Mouse (Mus musculus) induced T-regulatory cell, adult 2 months (primary cell): Measurements from ENCODE around the gene Mapk13.
A peak's percentile ranks its signal among the peaks of the same experiment; 100 is the strongest.
"Not testable (repeated sequence)": the region's sequence is repeated elsewhere in the genome, so short reads cannot be mapped to it uniquely, and the experiment has no call there.

Experiments used
- DNase-seq: peaks from one replicate; pipeline ENCODE4 v3.0.0-alpha.2; 2012; ENCODE audit warnings: low read depth

Mapk13 gene

DNA sequence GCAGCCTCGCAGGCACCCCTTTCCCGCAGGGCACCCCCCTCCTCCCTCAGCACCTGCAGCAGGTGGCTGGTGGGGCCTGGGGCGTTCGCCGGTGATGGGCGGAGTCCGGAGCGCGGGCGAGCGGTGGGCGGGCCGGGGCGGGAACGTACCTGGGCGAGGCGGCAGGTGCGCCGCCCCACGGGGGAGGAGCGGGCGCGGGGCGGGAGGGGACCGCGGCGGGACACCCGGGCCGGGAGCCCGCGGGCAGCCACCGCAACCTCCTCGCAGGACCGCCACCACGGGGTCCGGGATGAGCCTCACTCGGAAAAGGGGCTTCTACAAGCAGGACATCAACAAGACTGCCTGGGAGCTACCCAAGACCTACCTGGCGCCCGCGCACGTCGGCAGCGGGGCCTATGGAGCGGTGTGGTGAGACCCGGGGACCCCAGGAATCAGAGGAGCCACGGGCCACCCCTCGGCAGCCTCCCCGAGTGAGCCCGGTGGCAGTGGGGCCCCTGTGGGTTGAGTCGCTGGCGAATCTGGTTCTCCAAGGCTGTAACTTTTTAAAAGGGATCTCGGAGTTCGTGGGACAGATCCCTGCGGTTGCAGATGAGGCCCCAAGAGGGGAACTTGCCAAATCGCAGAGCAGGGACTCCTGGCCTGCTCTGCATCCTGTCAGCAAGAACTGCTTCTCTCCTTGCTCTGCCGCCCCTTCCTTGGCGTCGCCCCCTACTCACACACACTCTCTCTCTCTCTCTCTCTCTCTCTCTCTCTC, at the start of gene Mapk13:
Gene Mapk13, plus strand, starts transcription at position 177 of the 754 bp plus-strand sequence.
- DNase-seq = peak; percentile 36

DNA sequence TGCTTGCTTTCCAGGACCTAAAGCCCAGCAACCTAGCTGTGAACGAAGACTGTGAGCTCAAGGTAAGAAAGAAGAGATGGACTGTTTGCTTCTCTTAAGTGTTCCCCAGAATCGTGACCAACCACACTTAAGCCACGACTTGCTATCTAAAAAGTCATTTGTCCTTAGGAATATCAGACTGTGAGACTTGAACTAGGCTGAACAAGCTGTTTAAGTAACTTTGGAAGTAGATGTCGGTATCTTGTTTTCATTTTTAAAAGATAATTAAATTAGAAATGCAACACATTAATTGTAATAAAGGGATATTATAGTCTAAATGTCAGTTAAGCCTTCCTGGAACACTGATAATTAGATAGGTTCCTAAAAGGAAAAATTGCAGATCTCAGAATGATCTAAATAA, 43.3 kb upstream of the Mapk13 start, which contains the start of gene AC170998.1:
Gene AC170998.1, plus strand, starts transcription at position 301 of the 400 bp plus-strand sequence.
- DNase-seq = no peak

DNA sequence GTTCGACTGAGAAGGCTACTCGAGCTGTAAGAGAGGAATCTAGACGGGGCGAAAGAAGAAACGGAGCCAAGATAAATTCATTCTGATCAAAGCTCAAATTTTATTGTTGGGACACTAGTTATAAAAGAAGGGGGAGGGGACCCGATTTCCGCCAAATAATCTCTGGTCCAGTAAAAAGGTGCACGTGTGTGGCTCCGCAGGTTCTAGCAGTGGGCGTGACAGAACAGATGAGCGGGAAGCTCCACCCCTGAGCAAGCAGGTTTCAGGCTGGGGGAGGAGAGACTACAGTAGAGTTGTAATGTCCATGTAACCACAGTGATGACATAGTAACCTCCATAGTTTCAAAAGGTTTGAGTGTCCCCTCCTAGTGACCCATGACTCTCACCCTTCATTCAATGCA, 41.6 kb upstream of the Mapk13 start:
- DNase-seq = not testable (repeated sequence)

DNA sequence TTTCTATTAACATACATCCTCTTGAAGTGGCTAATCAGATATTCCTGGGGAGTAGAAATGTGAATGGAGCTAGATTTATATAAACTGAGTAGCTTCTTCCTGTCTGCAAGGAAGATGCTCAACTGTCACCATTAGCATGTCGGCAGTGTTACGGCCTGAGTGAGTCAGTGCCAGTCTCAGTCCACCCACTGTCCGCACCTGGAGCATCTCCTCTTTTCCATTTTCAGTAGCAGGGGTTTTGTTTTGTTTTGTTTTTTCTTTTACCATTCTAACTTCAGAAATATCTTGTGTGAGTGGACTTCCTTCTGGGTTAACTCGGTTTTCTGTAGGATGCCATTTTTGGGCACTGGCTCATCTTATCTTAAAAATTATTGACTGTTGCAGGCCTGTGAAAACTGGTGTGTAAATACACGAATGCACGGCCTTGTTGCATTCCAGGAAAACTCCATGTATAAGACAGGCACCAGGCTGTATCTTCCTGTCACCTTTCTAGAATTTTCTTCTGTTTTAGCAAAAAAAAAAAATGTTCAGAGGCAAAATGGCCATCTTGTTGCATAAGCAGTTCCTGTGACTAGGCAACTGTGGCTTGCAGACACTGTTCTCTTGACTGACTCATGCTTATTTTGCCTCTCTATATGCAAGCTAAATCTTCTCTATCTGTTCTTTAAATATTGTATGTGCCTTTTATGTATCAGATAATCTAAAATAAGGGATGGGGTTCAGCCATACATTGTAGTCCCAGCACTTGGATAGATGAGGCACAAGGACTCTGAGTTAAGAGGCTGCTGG, 33.6 kb upstream of the Mapk13 start:
- no peak for DNase-seq

DNA sequence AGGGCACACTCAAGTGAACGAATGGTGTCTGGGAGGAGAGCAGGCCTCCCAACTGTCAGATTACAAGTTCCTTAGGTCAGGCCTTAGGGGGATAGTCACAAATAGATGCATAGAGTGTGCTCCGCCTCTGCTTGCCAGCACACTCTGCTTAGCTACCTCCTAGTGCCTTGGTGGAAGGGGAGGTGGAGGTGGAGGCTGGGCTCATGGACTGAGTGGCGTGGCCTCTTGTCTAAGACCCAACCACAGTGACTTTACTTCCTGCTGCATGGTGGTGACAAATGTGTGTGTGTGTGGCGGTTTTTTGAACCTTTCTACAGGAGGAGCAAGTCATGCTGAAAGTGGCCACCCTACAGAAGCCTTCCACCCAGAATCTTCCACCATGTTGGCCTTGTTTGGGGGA, 32.6 kb upstream of the Mapk13 start:
- DNase-seq = peak; percentile 49

DNA sequence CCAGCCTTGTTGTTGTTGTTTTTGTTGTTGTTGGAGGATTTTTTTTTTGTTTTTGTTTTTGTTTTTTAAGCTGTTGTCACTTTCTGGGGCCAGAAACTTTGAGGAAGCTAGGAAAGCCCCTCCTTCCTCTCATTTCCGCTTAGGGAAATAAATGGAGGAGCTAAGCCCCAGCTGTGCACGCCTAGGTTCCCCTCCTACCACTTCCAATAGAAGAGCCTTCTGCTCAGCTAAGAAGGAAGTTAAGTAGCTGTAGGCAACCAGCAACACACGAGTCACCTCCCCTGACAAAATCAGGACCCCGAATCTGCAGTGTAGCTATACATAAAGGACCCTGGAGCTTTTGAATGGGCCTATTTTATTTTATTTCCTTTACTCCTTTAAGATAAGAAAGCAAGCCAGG, 31.1 kb upstream of the Mapk13 start:
- no peak for DNase-seq

DNA sequence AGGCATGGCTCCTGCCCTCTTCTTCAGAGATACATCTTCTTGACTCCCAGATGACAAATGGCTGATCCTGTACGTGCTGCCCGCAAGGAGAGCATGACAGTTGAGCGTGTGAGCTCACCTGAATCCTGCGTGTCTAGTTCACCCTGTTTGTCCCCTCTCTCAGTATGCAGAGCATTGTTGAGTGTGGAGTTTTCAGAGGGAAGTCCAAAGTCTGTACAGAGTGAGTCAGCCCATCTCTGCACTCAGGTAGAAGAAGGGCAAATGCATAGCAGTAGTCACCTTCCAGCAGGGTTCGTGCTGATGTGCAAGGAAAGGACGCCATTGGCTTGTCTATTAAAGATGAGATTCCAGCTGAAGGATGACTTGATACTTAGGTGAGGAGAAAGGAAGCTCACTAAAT, 29.9 kb upstream of the Mapk13 start:
- DNase-seq = no peak

DNA sequence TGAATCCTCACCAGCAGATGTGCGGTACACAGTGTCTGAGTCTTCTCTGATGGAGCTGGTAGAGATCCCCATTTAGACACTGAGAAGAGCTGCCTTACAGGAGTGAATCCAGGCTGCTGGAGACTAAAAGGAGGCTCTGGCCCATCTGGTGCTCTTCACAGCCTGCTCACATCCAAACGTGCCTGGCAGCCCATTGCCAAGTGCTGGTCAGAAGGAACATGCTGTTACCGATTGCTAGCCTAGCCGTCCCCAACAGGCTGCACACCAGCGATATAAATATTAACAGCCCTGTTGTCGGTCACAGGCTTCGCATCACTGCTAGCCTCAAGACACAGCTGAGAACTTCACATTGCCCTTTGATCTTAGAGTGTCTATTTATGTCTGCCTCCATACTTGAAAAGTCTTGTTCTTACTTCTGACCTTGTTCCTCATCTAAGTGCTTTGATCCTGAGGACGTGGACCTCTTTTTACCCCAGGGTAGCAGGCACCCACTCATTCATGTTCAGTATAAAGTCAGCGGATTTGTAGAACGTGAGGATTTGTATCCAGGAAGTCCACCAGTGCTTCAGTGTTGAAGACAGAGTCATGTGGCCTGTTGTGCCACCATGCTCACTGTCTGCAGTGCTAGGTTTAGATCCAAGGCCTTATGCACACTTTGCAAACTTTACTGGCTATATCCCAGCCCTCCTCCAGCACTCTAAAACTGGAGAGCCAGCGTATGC, 25.8 kb upstream of the Mapk13 start:
- no peak for DNase-seq

DNA sequence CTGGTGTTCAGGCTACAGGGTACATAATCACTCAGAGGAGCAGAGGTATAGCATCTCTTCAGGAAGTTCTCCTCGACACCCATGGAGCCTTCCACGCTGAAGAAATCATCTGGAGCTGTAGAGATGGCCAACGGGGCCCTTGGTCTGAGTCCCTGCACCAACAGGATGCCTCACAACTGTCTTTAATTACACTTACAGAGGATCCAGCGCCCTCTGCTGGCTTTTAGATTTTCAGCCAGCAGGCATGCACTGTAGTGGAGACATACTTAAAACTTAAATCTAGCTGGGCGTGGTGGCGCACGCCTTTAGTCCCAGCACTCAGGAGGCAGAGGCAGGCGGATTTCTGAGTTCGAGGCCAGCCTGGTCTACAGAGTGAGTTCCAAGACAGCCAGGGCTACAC, 25.2 kb upstream of the Mapk13 start:
- DNase-seq = peak; percentile 58

DNA sequence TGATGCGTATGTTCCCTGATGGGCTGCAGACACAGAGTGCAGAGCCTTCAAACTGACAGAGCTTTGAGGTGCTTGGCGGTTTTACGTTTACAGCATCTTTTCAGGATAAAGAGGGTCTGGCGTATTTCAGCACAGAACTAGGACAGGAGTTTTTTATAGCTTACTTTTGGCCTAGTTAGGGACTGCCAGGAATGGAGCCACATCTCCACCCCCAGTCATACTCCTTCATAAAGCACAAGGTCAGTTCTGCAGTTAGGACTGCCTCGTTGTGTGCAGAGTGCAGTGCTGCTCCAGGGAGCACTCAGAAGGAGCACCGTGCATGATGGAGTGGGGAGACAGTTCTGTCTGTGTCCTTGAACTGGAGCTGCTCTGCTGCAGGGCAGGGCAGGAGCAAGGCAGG, 23.3 kb upstream of the Mapk13 start:
- no peak for DNase-seq

DNA sequence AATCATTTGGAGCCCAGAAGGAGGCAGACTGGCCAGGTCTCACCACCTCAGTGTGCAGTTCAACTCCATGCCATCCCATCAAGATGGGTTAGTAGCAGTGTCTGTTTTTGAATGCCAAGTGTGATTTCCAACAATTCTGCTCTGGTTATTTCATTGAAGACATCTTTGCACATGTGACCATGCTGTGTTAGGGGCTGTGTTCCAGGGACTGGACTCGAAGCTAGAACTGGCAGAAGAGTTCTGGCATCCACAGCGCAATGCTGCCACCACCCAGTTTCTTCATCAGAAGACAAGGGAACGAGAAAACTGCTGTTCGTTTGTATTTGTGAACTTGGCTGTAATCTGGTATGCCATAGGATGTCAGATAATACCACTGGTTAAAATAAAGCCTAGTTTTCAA, 21.1 kb upstream of the Mapk13 start:
- DNase-seq = no peak

DNA sequence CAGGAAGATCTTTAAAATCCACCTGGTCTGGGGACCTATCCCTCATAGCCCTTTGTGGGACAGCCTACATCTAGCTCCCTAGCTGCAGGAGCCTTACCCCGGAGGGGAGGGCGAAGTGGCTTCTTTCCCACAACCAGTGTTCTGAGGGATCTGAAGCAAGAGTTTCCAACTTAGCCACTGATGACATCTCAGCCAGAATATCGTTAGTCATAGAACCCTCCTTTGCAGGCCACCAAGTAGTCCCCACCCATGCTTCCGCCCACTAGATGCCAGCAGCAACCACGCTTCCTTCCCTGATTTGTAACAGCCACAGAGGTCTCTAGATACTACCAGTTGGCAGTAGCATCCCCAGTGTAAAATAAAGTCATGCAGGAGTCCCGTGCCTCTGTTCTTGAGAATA, 18.5 kb upstream of the Mapk13 start:
- DNase-seq = peak; percentile 44

DNA sequence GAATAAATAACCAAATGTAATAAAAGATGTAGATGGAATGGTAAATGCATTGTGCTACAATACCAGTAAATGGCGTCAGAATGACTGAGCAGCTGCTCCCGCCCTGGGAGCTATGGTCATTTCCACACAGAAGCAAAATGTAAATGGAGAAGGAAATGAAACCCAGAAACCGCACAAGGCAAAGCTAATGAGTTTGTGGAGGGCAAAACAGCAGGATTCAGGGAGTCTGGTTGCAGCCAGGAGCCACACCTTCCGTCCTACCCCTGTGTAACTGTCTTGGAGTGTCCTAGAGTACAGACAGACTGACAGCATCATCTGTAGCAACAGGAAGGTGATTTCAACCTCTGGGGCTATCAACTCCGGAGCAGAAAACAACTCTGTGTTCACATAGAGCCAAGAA, 12.7 kb upstream of the Mapk13 start:
- DNase-seq = no peak

DNA sequence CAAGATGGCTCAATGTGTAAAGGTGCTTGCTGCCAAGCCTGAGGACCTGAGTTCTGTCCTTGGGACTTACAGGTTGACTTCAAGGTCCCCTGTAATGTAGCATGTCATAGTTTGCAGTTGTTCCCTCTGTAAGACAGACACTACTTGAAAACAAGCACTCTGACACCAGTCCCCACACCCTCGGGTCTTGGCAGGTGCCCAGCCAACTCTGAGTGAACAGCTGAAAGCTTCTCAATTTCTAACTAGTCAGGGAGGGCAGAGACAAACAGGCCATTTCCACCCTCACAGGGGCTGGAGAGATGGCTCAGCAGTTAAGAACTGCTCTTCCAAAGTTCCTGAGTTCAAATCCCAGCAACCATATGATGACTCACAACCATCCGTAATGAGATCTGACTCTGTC, 11.6 kb upstream of the Mapk13 start:
- DNase-seq = no peak

DNA sequence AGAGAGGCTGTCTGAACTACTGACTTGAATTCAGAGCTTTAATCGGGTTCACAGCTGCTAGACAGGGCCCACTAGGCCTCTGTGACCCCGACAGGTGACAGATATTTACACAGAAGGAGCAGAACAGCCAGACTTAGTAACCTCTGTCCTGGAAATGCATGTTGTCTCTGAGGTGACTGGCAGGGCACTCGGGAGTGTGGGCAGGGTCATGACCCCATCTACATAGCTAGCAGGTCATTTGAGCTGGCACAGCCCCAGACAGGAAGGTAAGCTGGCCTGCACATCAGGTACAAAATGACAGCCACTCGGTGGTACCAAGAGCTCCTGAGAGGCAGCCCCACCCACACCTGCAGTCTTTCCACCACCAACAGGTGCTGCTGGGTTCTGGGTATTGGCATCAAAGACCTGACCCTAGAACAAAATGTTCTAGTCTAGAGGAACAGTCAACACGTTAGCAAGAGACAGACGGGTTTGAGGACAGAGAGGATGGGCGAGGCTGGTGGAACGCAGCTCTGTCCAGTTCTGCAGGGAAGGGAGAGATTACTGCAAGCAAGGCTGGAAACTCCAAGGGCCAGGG, 8.3 kb upstream of the Mapk13 start:
- no peak for DNase-seq

DNA sequence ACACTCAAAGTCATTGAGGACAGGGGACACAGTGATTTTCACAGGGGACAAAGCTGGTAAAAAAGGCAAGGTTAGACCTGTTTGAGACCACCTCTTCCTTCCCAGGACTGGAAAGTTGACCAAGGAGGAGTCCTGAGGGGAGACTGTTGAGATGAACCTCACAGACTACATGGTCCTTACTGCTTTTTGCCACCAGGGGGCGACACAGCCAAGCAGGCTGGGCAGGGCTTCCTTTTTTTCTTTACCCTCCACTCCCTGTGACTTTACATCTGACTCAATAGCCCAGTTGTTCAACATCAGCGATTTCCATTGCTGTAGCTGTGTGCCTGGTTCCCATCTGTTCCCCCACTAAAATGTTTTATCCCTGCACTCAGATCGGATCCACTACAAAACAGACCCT, 7.2 kb upstream of the Mapk13 start:
- peak; percentile 78 for DNase-seq

DNA sequence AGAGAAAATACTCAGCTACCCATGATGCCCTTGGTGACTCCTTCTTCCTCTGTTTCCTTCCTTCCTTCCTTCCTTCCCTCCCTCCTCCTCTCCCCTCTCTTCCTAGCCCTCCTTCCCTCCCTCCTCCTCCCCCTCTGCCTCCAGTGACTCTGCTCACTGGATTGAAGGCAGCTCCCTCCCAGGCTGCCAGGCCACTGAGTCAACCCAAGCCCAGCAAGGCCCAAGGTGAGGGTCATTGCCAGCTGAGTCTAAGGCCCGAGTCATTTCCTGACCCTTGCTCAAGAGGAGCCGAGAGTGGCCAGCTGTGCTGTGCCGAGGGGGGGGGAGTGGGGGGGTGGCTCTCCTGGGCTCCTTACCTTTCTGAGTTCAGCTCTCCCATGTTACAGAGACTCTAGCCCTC, 2.9 kb upstream of the Mapk13 start:
- DNase-seq = no peak

DNA sequence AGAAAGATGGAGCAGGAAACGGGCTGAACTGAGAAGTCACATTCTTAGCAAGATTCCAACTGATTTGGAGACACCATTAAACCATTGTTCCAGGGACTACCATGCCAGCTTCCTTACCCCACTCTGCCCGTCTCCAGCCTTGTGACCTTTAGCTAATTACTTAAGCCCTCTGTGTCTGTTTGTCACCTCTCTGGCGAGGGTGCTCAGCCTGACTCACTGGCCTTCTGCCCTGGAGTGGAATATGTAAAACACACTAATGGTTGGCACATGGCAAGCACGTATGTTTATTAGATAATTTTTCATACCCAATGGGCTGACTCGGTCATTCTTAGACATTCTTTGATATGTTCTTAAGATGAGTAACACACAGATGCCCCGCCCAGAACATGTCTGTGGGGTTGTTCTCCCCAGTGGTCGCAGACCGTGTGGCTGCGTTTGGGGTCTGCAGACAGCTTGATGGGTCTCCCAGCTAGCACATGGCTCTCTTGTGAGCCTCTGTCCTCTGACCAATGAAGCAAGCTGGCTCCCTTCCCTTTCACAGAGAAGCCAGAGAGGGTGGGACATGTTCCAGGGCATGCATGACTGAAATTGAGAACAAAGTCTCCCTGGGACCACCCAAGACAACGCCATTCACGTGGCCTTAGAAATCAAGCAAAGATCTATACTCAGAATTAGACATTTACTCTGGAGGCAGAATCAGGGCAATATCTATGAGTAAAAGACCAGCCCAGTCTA, 2.1 kb upstream of the Mapk13 start:
- no peak for DNase-seq

DNA sequence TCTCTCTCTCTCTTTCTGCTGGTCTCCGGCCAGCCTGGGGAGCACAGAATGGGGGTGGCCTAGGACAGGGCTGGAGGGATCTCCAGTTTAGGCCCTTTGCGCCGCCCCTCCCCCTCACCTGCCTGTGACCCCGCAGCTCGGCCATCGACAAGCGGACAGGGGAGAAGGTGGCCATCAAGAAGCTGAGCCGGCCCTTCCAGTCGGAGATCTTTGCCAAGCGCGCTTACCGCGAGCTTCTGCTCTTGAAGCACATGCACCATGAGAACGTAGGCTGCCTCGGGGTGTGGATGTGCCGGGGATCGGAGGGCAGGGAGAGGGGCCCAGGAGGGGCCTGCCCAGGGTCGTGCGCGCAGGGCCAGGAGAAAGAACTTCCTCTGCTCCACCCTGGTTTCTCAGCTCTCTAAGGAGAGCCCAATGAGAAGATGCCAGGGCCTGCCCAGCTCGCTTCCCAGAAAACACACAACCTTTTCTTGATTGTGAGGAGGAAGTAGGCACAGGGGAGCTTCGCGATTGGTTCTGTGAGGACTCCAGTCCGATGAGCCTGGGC, 851 bp downstream of the Mapk13 start:
- DNase-seq = no peak

DNA sequence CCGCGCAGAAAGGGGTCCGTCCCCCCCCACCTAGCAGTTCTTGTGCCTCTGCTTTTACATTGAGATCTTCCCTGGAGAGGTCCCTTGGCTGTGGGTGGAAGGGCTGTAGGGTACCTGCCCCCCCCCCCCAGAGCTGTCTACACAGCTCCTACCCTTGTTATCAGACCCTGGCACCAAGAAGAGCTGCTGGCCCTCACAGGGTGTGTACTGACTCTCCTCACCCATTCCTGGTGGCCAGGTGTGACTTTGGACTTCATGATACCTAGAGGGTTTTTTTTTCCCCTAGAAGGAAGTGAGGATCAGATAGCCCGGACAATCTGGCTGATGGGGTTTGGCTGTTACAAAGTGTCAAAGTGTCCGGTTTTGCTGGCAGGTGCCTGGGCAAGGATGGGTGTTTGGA, 2.2 kb downstream of the Mapk13 start:
- no peak for DNase-seq

DNA sequence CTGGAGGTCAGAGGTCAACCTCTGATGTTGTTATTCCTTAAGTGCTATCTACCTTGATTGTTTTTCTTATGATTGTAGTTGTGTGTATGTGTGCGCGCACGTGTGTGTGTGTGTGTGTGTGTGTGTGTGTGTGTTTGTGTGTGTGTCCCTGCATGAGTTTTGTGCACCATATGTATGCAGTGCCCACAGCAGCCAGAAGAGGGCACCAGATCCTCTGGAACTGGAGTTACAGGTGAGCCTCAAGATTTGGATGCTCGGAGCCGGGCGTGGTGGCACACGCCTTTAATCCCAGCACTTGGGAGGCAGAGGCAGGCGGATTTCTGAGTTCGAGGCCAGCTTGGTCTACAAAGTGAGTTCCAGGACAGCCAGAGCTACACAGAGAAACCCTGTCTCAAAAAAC, 5.2 kb downstream of the Mapk13 start:
- DNase-seq = peak; percentile 33

DNA sequence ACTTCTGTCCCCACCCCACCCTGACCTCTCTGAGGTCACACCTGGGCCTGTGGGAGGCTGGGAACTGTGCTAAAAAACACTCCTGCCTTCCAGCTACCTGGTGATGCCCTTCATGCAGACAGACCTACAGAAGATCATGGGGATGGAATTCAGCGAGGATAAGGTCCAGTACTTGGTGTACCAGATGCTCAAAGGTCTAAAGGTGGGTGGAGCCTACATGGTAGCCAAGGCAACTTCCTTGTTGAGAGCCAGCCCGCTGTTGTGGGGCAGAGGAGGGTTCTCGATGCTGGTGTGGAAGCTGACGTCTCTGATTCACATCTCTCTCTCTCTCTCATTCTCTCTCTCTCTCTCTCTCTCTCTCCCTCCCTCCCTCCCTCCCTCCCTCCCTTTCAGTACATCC, 6.1 kb downstream of the Mapk13 start:
- no peak for DNase-seq
